Mouse (Mus musculus) midbrain, embryonic 10.5 days (tissue): Measurements from ENCODE around the gene Mesp2. TPM values are rescaled to one million over a fixed set of nuclear protein-coding genes. Genes with fewer than 3 reads are reported as not detected.

Experiments
- DNase-seq: peaks from one replicate; pipeline ENCODE4 v3.0.0-alpha.2; 2017; ENCODE audit warnings: low spot score
- H3K27ac ChIP-seq: fragments of 300-500 bp; sonication (generic); replicated peaks from 2 replicates; pipeline ENCODE4 v1.5.1; 2016; ENCODE audit warnings: mild to moderate bottlenecking
- H3K27me3 ChIP-seq: fragments of 300-500 bp; sonication (generic); 2 replicates; pipeline ENCODE4 v1.6.1; 2016; ENCODE audit warnings: low read depth, mild to moderate bottlenecking; ENCODE audit not compliant: poor library complexity, severe bottlenecking
- H3K36me3 ChIP-seq: fragments of 300-500 bp; sonication (generic); 2 replicates; pipeline ENCODE4 v1.6.1; 2016; ENCODE audit warnings: mild to moderate bottlenecking, moderate library complexity
- H3K4me1 ChIP-seq: fragments of 300-500 bp; sonication (generic); 2 replicates; pipeline ENCODE4 v1.6.1; 2016
- H3K4me3 ChIP-seq: fragments of 300-500 bp; sonication (generic); 2 replicates; pipeline ENCODE4 v1.5.1; 2016; ENCODE audit warnings: mild to moderate bottlenecking, moderate library complexity
- H3K9me3 ChIP-seq: fragments of 300-500 bp; sonication (generic); replicated peaks from 2 replicates; pipeline ENCODE4 v1.6.1; 2016; ENCODE audit warnings: mild to moderate bottlenecking
- WGBS: fragments of 180-500 bp; shearing (Covaris S2); methylation state at CpG from one replicate; pipeline ENCODE4 v1.1.7; 2016; 5-methylcytosine and 5-hydroxymethylcytosine counted together
- polyA plus RNA-seq: library from polyadenylated mRNA; unstranded; fragments of >200 nt; fragmentation: Nextera tagmentation; extraction: Ambion mirVana; gene quantifications from 2 replicates; pipeline ENCODE4 v1.2.1, GENCODE M21; 2016

Gene Mesp2
- polyA plus RNA-seq, 1 experiment from 2014 or later: 0.53 TPM

DNA sequence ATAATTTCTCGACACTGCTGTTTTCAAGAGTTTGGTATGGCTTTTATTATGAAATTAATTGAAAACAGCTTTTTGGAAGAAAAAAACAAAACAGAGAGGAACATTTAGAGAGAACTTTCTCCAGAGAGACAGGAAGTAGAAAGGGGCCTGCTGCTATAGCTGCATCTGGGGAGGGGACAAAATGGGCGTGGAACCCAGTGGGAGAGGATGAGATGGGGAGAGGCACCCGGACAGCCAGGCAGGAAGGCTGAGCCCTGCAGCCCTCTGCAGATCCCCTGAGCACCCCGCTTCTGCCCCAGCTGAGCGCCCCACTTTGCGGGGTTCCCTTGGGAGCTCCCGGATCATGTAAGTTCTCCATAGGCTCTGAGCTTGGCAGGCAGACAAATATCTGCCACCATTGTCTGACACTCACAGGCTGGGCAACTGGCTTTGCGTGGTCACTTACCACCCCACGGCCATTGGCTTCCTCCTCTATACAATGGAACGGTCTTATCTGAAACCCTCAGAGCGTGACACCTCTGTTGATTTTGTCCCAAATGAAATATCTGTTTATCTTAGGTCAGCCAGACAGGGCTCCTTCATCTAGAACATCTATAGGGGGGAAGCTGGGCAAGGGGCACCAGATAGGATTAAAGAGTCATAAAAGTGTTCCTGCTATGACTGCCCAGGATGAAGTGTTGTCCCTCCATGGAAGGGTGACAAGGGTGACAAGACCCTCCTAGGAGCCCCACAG lies 47.8 kb downstream of the Mesp2 start:
- WGBS: 78% methylated on average over 11 of the region's 11 CpGs
- H3K9me3 ChIP-seq: no peaks in the 10 kb centered on the region
- DNase-seq: no peak
- H3K27ac ChIP-seq: no peak overlapping the region
- H3K4me3 ChIP-seq: no peak overlapping the region
- no peaks in the 10 kb centered on the region for H3K27me3 ChIP-seq
- no peaks in the 10 kb centered on the region for H3K36me3 ChIP-seq
- H3K4me1 ChIP-seq: peaks cover 7% of the 10 kb centered on the region; the same call in 1 of the 2 replicates

DNA sequence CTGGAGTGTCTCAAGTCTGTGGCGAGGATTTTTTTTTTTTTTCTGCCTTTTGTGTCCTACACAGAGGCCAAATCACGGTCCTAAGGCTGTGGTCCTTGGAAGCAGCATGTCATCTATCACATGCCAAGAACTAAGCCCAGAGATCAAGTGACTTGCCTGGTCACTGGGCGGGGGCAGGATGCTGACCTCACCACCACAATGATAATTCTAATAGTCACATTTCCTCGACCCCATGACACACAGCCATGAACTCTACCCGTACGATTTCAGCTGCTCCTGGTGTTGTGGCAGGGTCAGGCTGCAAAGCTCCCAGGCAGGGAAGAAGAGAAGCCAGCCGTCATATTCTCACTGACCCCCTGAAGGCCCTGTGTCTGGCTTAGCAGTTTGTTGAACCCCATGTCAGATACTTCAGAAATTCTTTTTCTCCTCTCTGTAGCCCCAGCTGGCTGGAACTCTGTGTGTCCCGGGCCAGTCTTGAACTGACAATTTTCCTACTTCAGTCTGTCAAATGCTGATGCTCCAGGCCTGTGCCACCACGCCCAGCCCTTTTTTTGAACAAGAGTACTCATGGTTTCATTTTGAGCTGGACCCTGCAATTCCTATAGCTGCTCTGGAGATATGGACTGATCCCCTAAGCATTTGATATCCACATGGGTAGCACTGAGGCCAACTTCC lies 48.6 kb downstream of the Mesp2 start:
- no peak overlapping the region for H3K27ac ChIP-seq
- 80% methylated on average over 9 of the region's 9 CpGs for WGBS
- no peaks in the 10 kb centered on the region for H3K27me3 ChIP-seq
- no peaks in the 10 kb centered on the region for H3K36me3 ChIP-seq
- no peak for DNase-seq
- H3K9me3 ChIP-seq: no peaks in the 10 kb centered on the region
- H3K4me3 ChIP-seq: no peak overlapping the region
- peaks cover 7% of the 10 kb centered on the region; the same call in 1 of the 2 replicates for H3K4me1 ChIP-seq

DNA sequence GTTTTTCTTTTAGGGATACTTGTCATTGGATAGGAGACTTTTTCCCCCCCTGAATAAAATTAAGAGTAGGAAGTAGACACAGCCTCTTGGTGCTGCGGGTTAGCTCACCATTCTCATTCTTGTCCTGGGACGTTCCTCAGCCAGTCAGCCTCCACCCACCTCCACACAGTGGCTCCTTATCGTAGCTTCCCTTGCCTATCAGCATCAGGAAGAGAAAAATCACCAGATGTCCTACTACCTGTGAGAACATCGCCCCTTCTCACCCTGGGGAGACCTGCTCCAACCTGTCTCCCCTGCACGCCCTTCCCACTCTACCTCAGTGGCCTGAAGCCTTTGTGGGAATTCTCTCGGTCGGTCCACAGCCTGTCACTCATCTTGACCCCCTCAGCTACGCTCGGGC lies 50.3 kb downstream of the Mesp2 start, which contains the start of gene Anpep:
Gene Anpep, minus strand, starts transcription at position 249 of the 400 bp plus-strand sequence.
- no peak within 1 kb of the TSS for H3K27ac ChIP-seq
- H3K27me3 ChIP-seq: no peaks in the 10 kb centered on the region
- H3K4me1 ChIP-seq: peaks cover 7% of the 10 kb centered on the region; the same call in 1 of the 2 replicates
- WGBS: 89% methylated on average over 9 of the region's 9 CpGs
- no peaks in the 10 kb centered on the region for H3K9me3 ChIP-seq
- DNase-seq: no peak
- H3K4me3 ChIP-seq: no peak within 1 kb of the TSS
- H3K36me3 ChIP-seq: no peaks in the 10 kb centered on the region

DNA sequence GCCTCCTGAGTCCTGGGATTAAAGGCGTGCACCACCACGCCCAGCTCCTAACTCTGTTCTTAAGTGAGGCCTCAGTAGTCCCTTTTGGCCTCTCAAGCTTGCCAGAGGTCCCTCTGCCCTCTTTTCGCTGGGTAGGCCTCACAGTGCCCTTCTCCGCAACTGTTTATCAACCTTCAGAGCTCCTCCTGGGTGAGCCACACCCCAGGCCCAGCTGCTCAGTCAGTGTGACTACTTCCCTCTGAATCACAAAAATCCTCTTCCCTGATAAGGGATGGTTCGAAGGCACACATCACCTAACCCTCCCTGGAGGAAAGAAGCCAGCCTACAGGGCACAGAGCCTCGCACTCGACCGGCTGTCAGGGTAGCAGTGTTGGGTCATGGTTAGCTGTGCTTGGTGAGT lies 51.3 kb downstream of the Mesp2 start:
- no peak overlapping the region for H3K4me3 ChIP-seq
- no peak for DNase-seq
- H3K9me3 ChIP-seq: no peaks in the 10 kb centered on the region
- no peaks in the 10 kb centered on the region for H3K36me3 ChIP-seq
- H3K4me1 ChIP-seq: peaks cover 11% of the 10 kb centered on the region
- WGBS: 92% methylated on average over 8 of the region's 8 CpGs
- no peak overlapping the region for H3K27ac ChIP-seq
- H3K27me3 ChIP-seq: no peaks in the 10 kb centered on the region

Other genes starting within 250 kb of the Mesp2 start
- 0.55 and 0.81 TPM in 2 replicates for gene Rhcg, start 193.1 kb upstream of the Mesp2 start, polyA plus RNA-seq
- gene Ticrr, start 150.5 kb upstream of the Mesp2 start, polyA plus RNA-seq: 14.4 and 15.4 TPM in 2 replicates
- 5.6 and 6.0 TPM in 2 replicates for gene Kif7, start 95.0 kb upstream of the Mesp2 start, polyA plus RNA-seq
- 0.04 and 0.10 TPM in 2 replicates for gene Plin1, start 77.8 kb upstream of the Mesp2 start, polyA plus RNA-seq
- 9.0 and 9.3 TPM in 2 replicates for gene Pex11a, start 67.6 kb upstream of the Mesp2 start, polyA plus RNA-seq
- gene Wdr93, start 67.6 kb upstream of the Mesp2 start, polyA plus RNA-seq: 0.12 and 0.22 TPM in 2 replicates
- 0.12 TPM in 1 of 2 replicates, not detected in the other for gene Mesp1, start 16.9 kb upstream of the Mesp2 start, polyA plus RNA-seq
- gene Anpep, start 50.3 kb downstream of the Mesp2 start, polyA plus RNA-seq: 3.9 and 5.5 TPM in 2 replicates
- gene Ap3s2, start 109.9 kb downstream of the Mesp2 start, polyA plus RNA-seq: 52.3 and 55.1 TPM in 2 replicates
- 24.0 and 24.5 TPM in 2 replicates for gene Arpin, start 124.6 kb downstream of the Mesp2 start, polyA plus RNA-seq
- 32.7 and 34.2 TPM in 2 replicates for gene Zfp710, start 214.1 kb downstream of the Mesp2 start, polyA plus RNA-seq